Mouse (Mus musculus) hindbrain, postnatal 0 days (tissue): ENCODE results near the gene Map7. TPM values are rescaled to one million over a fixed set of nuclear protein-coding genes. Genes with fewer than 3 reads are reported as not detected.

Experiments used
- ATAC-seq: fragments of 200-750 bp; cut with Nextera tagmentation; 2 replicates; pipeline ENCODE4 v1.8.0; 2017; ENCODE audit warnings: mild to moderate bottlenecking, moderate TSS enrichment, moderate library complexity
- DNase-seq: peaks from one replicate; pipeline ENCODE4 v3.0.0-alpha.2; 2015; ENCODE audit warnings: low spot score
- H3K27ac ChIP-seq: fragments of 300-500 bp; sonication (generic); 2 replicates; pipeline ENCODE4 v1.5.1; 2014; ENCODE audit warnings: mild to moderate bottlenecking
- H3K27me3 ChIP-seq: fragments of 300-500 bp; sonication (generic); 2 replicates; pipeline ENCODE4 v1.6.1; 2014; ENCODE audit warnings: low read length, mixed read lengths; ENCODE audit not compliant: insufficient read depth
- H3K36me3 ChIP-seq: fragments of 300-500 bp; sonication (generic); 2 replicates; pipeline ENCODE4 v1.6.1; 2014; ENCODE audit warnings: low read length, mixed read lengths; ENCODE audit not compliant: insufficient read depth
- H3K4me1 ChIP-seq: fragments of 300-500 bp; sonication (generic); 2 replicates; pipeline ENCODE4 v1.6.1; 2014; ENCODE audit warnings: antibody characterized with exemption, low read length, mixed read lengths; ENCODE audit not compliant: insufficient read depth
- H3K4me2 ChIP-seq: fragments of 300-500 bp; sonication (generic); 2 replicates; pipeline ENCODE4 v1.6.1; 2014; ENCODE audit warnings: low read depth, mild to moderate bottlenecking, low read length, moderate library complexity, mixed read lengths
- H3K4me3 ChIP-seq: fragments of 300-500 bp; sonication (generic); 2 replicates; pipeline ENCODE4 v1.5.1; 2014; ENCODE audit warnings: low read length
- H3K9ac ChIP-seq: fragments of 300-500 bp; sonication (generic); replicated peaks from 2 replicates; pipeline ENCODE4 v1.6.1; 2014; ENCODE audit warnings: mild to moderate bottlenecking, low read length, moderate library complexity, mixed read lengths
- H3K9me3 ChIP-seq: fragments of 300-500 bp; sonication (generic); 2 replicates; pipeline ENCODE4 v1.6.1; 2016; ENCODE audit warnings: low read length, mixed read lengths
- CTCF ChIP-seq: IDR thresholded peaks from 2 replicates; pipeline ENCODE4 v1.5.1; 2016; ENCODE audit warnings: antibody characterized with exemption, control low read depth, low read depth
- WGBS: fragments of 180-500 bp; shearing (Covaris S2); extraction: QIAGEN DNeasy Blood & Tissue Kit; methylation state at CpG from one replicate; pipeline ENCODE4 v1.1.7; 2014; 5-methylcytosine and 5-hydroxymethylcytosine counted together
- polyA plus RNA-seq: library from polyadenylated mRNA; unstranded; fragments of >200 nt; fragmentation: Nextera tagmentation; extraction: Ambion mirVana; gene quantifications from 2 replicates; pipeline ENCODE4 v1.2.1, GENCODE M21; 2015
- total RNA-seq: library from RNA; depleted of rRNA; stranded (reverse); fragments of >200 nt; gene quantifications from 2 replicates; pipeline ENCODE4 v1.2.3, GENCODE M21; 2014

Map7 gene
- total and polyA plus RNA-seq, 2 experiments from 2014 or later: 6.2 to 15.1 TPM

- ATAC-seq (peak; percentile 57), DNase-seq (peak; percentile 63)
- Histone ChIP-seq H3K27me3 (no peaks in the 10 kb centered on the region), H3K4me1 (peaks cover 7% of the 10 kb centered on the region), H3K9ac (peak overlapping the region; percentile 21), H3K27ac (peak overlapping the region; percentile 59), H3K9me3 (no peaks in the 10 kb centered on the region), H3K4me3 (no peak overlapping the region), H3K36me3 (no peaks in the 10 kb centered on the region), H3K4me2 (peak overlapping the region; percentile 31; the same call in 1 of the 2 replicates)
- 17% methylated on average over 15 of the region's 15 CpGs for WGBS
- TF ChIP-seq CTCF: no peak
These were observed 137.9 kb downstream of the Map7 start for GRCm38 (mm10) chr10:20285994-20286836.

GRCm38 (mm10) chr10:20287369-20287768 is 139.1 kb downstream of the Map7 start:
- Histone ChIP-seq H3K27ac (no peak overlapping the region), H3K36me3 (no peaks in the 10 kb centered on the region), H3K4me2 (no peak overlapping the region), H3K4me3 (no peak overlapping the region), H3K4me1 (peaks cover 7% of the 10 kb centered on the region), H3K9ac (no peak overlapping the region), H3K27me3 (no peaks in the 10 kb centered on the region), H3K9me3 (no peaks in the 10 kb centered on the region)
- no peak for DNase-seq
- 30% methylated on average over 6 of the region's 6 CpGs for WGBS
- ATAC-seq: no peak
- no peak for TF ChIP-seq CTCF

- peak; percentile 90 for TF ChIP-seq CTCF
- H3K4me3 ChIP-seq: peak overlapping the region; percentile 13; the same call in 1 of the 2 replicates
- no peaks in the 10 kb centered on the region for H3K27me3 ChIP-seq
- ATAC-seq (peak; percentile 48; the same call in 1 of the 2 replicates), DNase-seq (peak; percentile 95)
- peaks cover 7% of the 10 kb centered on the region for H3K4me1 ChIP-seq
- peak overlapping the region; percentile 50 for H3K4me2 ChIP-seq
- peak overlapping the region; percentile 0; the same call in 1 of the 2 replicates for H3K27ac ChIP-seq
- H3K9me3 ChIP-seq: no peaks in the 10 kb centered on the region
- H3K9ac ChIP-seq: peak overlapping the region; percentile 36
- 6% methylated on average over 11 of the region's 11 CpGs for WGBS
- H3K36me3 ChIP-seq: no peaks in the 10 kb centered on the region
These were observed 142.2 kb downstream of the Map7 start for GRCm38 (mm10) chr10:20290467-20290883.

- 70% methylated on average over 5 of the region's 5 CpGs for WGBS
- Histone ChIP-seq H3K9me3 (no peaks in the 10 kb centered on the region), H3K4me1 (no peaks in the 10 kb centered on the region), H3K36me3 (no peaks in the 10 kb centered on the region), H3K4me3 (no peak overlapping the region), H3K4me2 (no peak overlapping the region), H3K9ac (no peak overlapping the region), H3K27ac (no peak overlapping the region), H3K27me3 (no peaks in the 10 kb centered on the region)
- DNase-seq (no peak), ATAC-seq (no peak)
- peak; percentile 20; the same call in 1 of the 2 replicates for TF ChIP-seq CTCF
These were observed 147.7 kb downstream of the Map7 start for GRCm38 (mm10) chr10:20295961-20296360.

GRCm38 (mm10) chr10:20298152-20298920 is 150.1 kb downstream of the Map7 start:
- WGBS: 51% methylated on average over 3 of the region's 3 CpGs
- ATAC-seq: no peak
- Histone ChIP-seq H3K4me1 (no peaks in the 10 kb centered on the region), H3K4me3 (no peak overlapping the region), H3K36me3 (no peaks in the 10 kb centered on the region), H3K27me3 (no peaks in the 10 kb centered on the region), H3K9me3 (no peaks in the 10 kb centered on the region), H3K4me2 (no peak overlapping the region), H3K27ac (no peak overlapping the region), H3K9ac (no peak overlapping the region)
- DNase-seq: no peak
- TF ChIP-seq CTCF: no peak

GRCm38 (mm10) chr10:20299114-20299513 is 150.8 kb downstream of the Map7 start:
- ATAC-seq (no peak), DNase-seq (no peak)
- no peak overlapping the region for H3K4me3 ChIP-seq
- TF ChIP-seq CTCF: no peak
- no peak overlapping the region for H3K4me2 ChIP-seq
- no peaks in the 10 kb centered on the region for H3K9me3 ChIP-seq
- 75% methylated on average over 5 of the region's 5 CpGs for WGBS
- no peak overlapping the region for H3K9ac ChIP-seq
- H3K27me3 ChIP-seq: no peaks in the 10 kb centered on the region
- no peaks in the 10 kb centered on the region for H3K4me1 ChIP-seq
- H3K27ac ChIP-seq: no peak overlapping the region
- H3K36me3 ChIP-seq: no peaks in the 10 kb centered on the region
